In genomic region chr9:109948546-109948945, GRCm38 (mm10) we compare ENCODE assay signal across 12 mouse cellular contexts.
"Had no signal": no experiment of that assay in that cellular context is flagged by ENCODE, and none has a peak within 500 bp of the region (broad histone marks: within the 10 kb centered on the region; RNA-seq: fewer than 3 reads in every experiment).

No protein-coding gene starts in this region.

- H3K27me3 ChIP-seq: liver, embryonic 15.5 days; midbrain, embryonic 13.5 days; neural tube, embryonic 15.5 days had no signal

- H3K4me2 ChIP-seq: liver, embryonic 11.5 days; liver, embryonic 15.5 days; midbrain, embryonic 13.5 days; neural tube, embryonic 15.5 days had no signal

- ATAC-seq: lung, postnatal 0 days; midbrain, embryonic 13.5 days had no signal

- H3K27ac ChIP-seq: left cerebral cortex, adult 2 months; limb, embryonic 10.5 days; liver, embryonic 15.5 days; midbrain, embryonic 13.5 days; neural tube, embryonic 15.5 days; stomach, postnatal 0 days had no signal

- H3K36me3 ChIP-seq: limb, embryonic 10.5 days; midbrain, embryonic 13.5 days; neural tube, embryonic 15.5 days had no signal

- H3K4me1 ChIP-seq: limb, embryonic 10.5 days; liver, embryonic 15.5 days; midbrain, embryonic 13.5 days; neural tube, embryonic 15.5 days had no signal

- DNase-seq: lung, adult 2 months; lung, postnatal 36 days; right cerebral cortex, adult 18-20 months; thymus, postnatal 4 days had no signal

- H3K9me3 ChIP-seq: limb, embryonic 10.5 days; liver, embryonic 15.5 days; midbrain, embryonic 13.5 days; neural tube, embryonic 15.5 days had no signal

- H3K4me3 ChIP-seq: left cerebral cortex, adult 2 months; limb, embryonic 10.5 days; liver, embryonic 15.5 days; midbrain, embryonic 13.5 days; neural tube, embryonic 15.5 days had no signal

- H3K9ac ChIP-seq: liver, embryonic 15.5 days; midbrain, embryonic 13.5 days; neural tube, embryonic 15.5 days had no signal
